Mouse (Mus musculus) CH12.LX (cell line): Measurements from ENCODE around the gene Xndc1. TPM values are rescaled to one million over a fixed set of nuclear protein-coding genes. Genes with fewer than 3 reads are reported as not detected.

ENCODE experiments used
- DNase-seq: peaks from one replicate; pipeline ENCODE4 v3.0.0-alpha.2; 2013; ENCODE audit errors: extremely low read depth
- H3K27ac ChIP-seq: 2 replicates; pipeline ENCODE4 v1.5.1; 2012; ENCODE audit warnings: low read depth, mild to moderate bottlenecking, control low read depth, moderate library complexity; ENCODE audit not compliant: insufficient read depth
- H3K27me3 ChIP-seq: replicated peaks from 2 replicates; pipeline ENCODE3; 2012; ENCODE audit warnings: inconsistent platforms
- H3K36me3 ChIP-seq, 2 experiments: replicated peaks in 1 of 2; 2 replicates each; pipeline versions ENCODE3 to v1.6.1; 2012; ENCODE audit warnings: inconsistent platforms in 1 of 2, low read length in 1 of 2, mild to moderate bottlenecking in 1 of 2, mixed read lengths in 1 of 2, moderate library complexity in 1 of 2; ENCODE audit not compliant: control insufficient read depth in 1 of 2, insufficient read depth in 1 of 2
- H3K4me1 ChIP-seq, 2 experiments: 2 replicates each; pipeline ENCODE4 v1.6.1; 2012; ENCODE audit warnings: inconsistent platforms in 1 of 2, moderate library complexity in 1 of 2; ENCODE audit not compliant: insufficient read depth in 2 of 2, control insufficient read depth in 1 of 2
- H3K4me2 ChIP-seq: 2 replicates; pipeline ENCODE4 v1.6.1; 2012; ENCODE audit warnings: low read depth, mild to moderate bottlenecking, control low read depth; ENCODE audit not compliant: poor library complexity, insufficient read depth, severe bottlenecking
- H3K4me3 ChIP-seq, 3 experiments: fragments of 150-350 bp in 1 of 3; sonication (generic) in 1 of 3; replicated peaks in 1 of 3; 2 replicates each; pipeline versions ENCODE3 to v1.5.1; 2011 to 2012; ENCODE audit warnings: low read depth in 2 of 3, low read length in 2 of 3, mild to moderate bottlenecking in 2 of 3, moderate library complexity in 2 of 3, control low read depth in 1 of 3, improper control_type of control experiment in 1 of 3, inconsistent platforms in 1 of 3, mixed read lengths in 1 of 3; ENCODE audit not compliant: poor library complexity in 1 of 3
- H3K79me2 ChIP-seq: replicated peaks from 2 replicates; pipeline ENCODE4 v1.6.1; 2012; ENCODE audit warnings: mild to moderate bottlenecking, moderate library complexity; ENCODE audit not compliant: control insufficient read depth, poor library complexity, insufficient read depth, severe bottlenecking; ENCODE audit errors: extremely low read depth
- H3K9ac ChIP-seq: 2 replicates; pipeline ENCODE4 v1.6.1; 2012; ENCODE audit warnings: low read depth, mild to moderate bottlenecking, control low read depth, moderate library complexity; ENCODE audit not compliant: insufficient read depth
- H3K9me3 ChIP-seq: replicated peaks from 2 replicates; pipeline ENCODE3; 2012; ENCODE audit warnings: low read length, inconsistent platforms, mixed read lengths
- BHLHE40 ChIP-seq: IDR thresholded peaks from 2 replicates; pipeline ENCODE4 v1.6.1; 2011; ENCODE audit warnings: mild to moderate bottlenecking, low read depth, low read length, improper control_type of control experiment
- ELF1 ChIP-seq: IDR thresholded peaks from 2 replicates; pipeline ENCODE4 v1.6.1; 2014; ENCODE audit warnings: low read depth, mild to moderate bottlenecking, inconsistent platforms, low read length, improper control_type of control experiment
- ETS1 ChIP-seq: conservative IDR thresholded peaks from 2 replicates; pipeline ENCODE4 v1.6.1; 2012; ENCODE audit warnings: low read depth, mild to moderate bottlenecking, inconsistent platforms, low read length, improper control_type of control experiment, moderate library complexity
- JUND ChIP-seq: conservative IDR thresholded peaks from 2 replicates; pipeline ENCODE4 v1.6.1; 2011; ENCODE audit warnings: low read depth, low read length, improper control_type of control experiment
- MAX ChIP-seq: IDR thresholded peaks from 2 replicates; pipeline ENCODE4 v1.6.1; 2011; ENCODE audit warnings: low read length, improper control_type of control experiment
- MEF2A ChIP-seq: IDR thresholded peaks from 2 replicates; pipeline ENCODE4 v1.6.1; 2014; ENCODE audit warnings: low read depth, mild to moderate bottlenecking, inconsistent platforms, low read length, improper control_type of control experiment, borderline replicate concordance
- MYC ChIP-seq: IDR thresholded peaks from 2 replicates; pipeline ENCODE4 v1.6.1; 2011; ENCODE audit warnings: low read depth, mild to moderate bottlenecking, improper control_type of control experiment, low read length
- POLR2AphosphoS2 ChIP-seq: IDR thresholded peaks from 2 replicates; pipeline ENCODE4 v1.6.1; 2011; ENCODE audit warnings: low read depth, low read length, improper control_type of control experiment
- RCOR1 ChIP-seq: conservative IDR thresholded peaks from 2 replicates; pipeline ENCODE4 v1.6.1; 2012; ENCODE audit warnings: low read depth, mild to moderate bottlenecking, inconsistent platforms, low read length, improper control_type of control experiment
- SIN3A ChIP-seq: IDR thresholded peaks from 2 replicates; pipeline ENCODE4 v1.6.1; 2012; ENCODE audit warnings: low read length, improper control_type of control experiment, inconsistent platforms
- TBP ChIP-seq: conservative IDR thresholded peaks from 2 replicates; pipeline ENCODE4 v1.6.1; 2011; ENCODE audit warnings: low read depth, low read length, improper control_type of control experiment
- USF1 ChIP-seq: IDR thresholded peaks from 2 replicates; pipeline ENCODE4 v1.6.1; 2014; ENCODE audit warnings: low read depth, mild to moderate bottlenecking, inconsistent platforms, low read length, improper control_type of control experiment
- USF2 ChIP-seq: conservative IDR thresholded peaks from 2 replicates; pipeline ENCODE4 v1.6.1; 2011; ENCODE audit warnings: low read depth, low read length, improper control_type of control experiment
- ZNF384 ChIP-seq: IDR thresholded peaks from 2 replicates; pipeline ENCODE4 v1.6.1; 2012; ENCODE audit warnings: low read depth, low read length, improper control_type of control experiment, inconsistent platforms
- dilution Hi-C: fragments of 300-500 bp; cut with MboI; formaldehyde crosslinking; loops from 2 replicates; pipeline ENCODE4 v1.14.3; 2020; ENCODE audit warnings: low sequenced_read_pairs; ENCODE audit not compliant: extremely low pct_unique_long_range_greater_than_20kb, extremely low pct_ligation_motif_present
- in situ Hi-C: fragments of 300-500 bp; cut with MboI; formaldehyde crosslinking; loops from 3 replicates; pipeline ENCODE4 v1.14.3; 2019; ENCODE audit warnings: low sequenced_read_pairs, low pct_ligation_motif_present, low pct_unique_long_range_greater_than_20kb, mixed read lengths
- polyA plus RNA-seq: library from polyadenylated mRNA; unstranded; fragments of >175 nt; gene quantifications from 2 replicates; pipeline ENCODE4 v1.2.1, GENCODE M21; 2012; ENCODE audit warnings: low read depth; ENCODE audit not compliant: insufficient read length
- total RNA-seq, 2 experiments: library from RNA; depleted of rRNA; stranded (reverse); fragments of 300-350 nt in 1 of 2; fragments of >200 nt in 1 of 2; gene quantifications; 2 replicates each; pipeline ENCODE4 v1.2.3; 2012 to 2014

Xndc1 gene
- total and polyA plus RNA-seq, 3 experiments: 15.4 to 26.7 (median 19.8) TPM

GRCm38 (mm10) chr7:102087336-102087735 is 22.0 kb downstream of the Xndc1 start:
- no peaks in the 10 kb centered on the region for H3K9me3 ChIP-seq
- H3K4me1 ChIP-seq: 0 out of 4 replicates have a peak, but pooled peaks cover 0 to 2% of the 10 kb centered on the region in 2 experiments
- H3K27me3 ChIP-seq: no peaks in the 10 kb centered on the region
- no peaks in the 10 kb centered on the region for H3K79me2 ChIP-seq
- dilution Hi-C loops: no loop called here
- H3K4me3 ChIP-seq: no peak overlapping the region
- TF ChIP-seq SIN3A (no peak), RCOR1 (no peak), MYC (no peak), POLR2AphosphoS2 (no peak)
- TF ChIP-seq, all 38 proteins: peak for 0
- Histone ChIP-seq H3K4me2 (no peak overlapping the region), H3K9ac (no peak overlapping the region), H3K36me3 (peaks cover 39 to 85% of the 10 kb centered on the region in 2 experiments), H3K27ac (no peak overlapping the region)
- in situ Hi-C loops: loop anchor here (10.0 kb wide), 1 partner anchor 173 kb away; no protein-coding TSS in a partner anchor
- DNase-seq: no peak

- H3K9me3 ChIP-seq: no peaks in the 10 kb centered on the region
- H3K4me3 ChIP-seq: no peak overlapping the region
- peaks cover 0 to 43% of the 10 kb centered on the region in 2 experiments for H3K36me3 ChIP-seq
- in situ Hi-C loops: no loop called here
- H3K4me1 ChIP-seq: peaks cover 0 to 25% of the 10 kb centered on the region in 2 experiments; a peak in 3 of 4 replicates
- dilution Hi-C loops: no loop called here
- H3K27me3 ChIP-seq: no peaks in the 10 kb centered on the region
- peak overlapping the region; percentile 18 for H3K4me2 ChIP-seq
- TF ChIP-seq MEF2A: no peak
- TF ChIP-seq ETS1: no peak
- no peak for TF ChIP-seq ELF1
- no peak for TF ChIP-seq ZNF384
- TF ChIP-seq TBP: no peak
- peak; percentile 41; the same call in 1 of the 2 replicates for TF ChIP-seq USF2
- TF ChIP-seq BHLHE40: peak; percentile 97
- TF ChIP-seq MAX: 0 out of 2 replicates have a peak, but pooled peaks have one; percentile 27
- TF ChIP-seq JUND: no peak
- peak; percentile 69 for TF ChIP-seq USF1
- peak; percentile 29 for DNase-seq
- H3K9ac ChIP-seq: no peak overlapping the region
- H3K79me2 ChIP-seq: no peaks in the 10 kb centered on the region
- H3K27ac ChIP-seq: no peak overlapping the region
Observed at GRCm38 (mm10) chr7:102099760-102100661, 34.7 kb downstream of the Xndc1 start.
